Mouse (Mus musculus) lung, postnatal 36 days (tissue): Measurements from ENCODE around the gene Sufu.

Experiments
- DNase-seq: peaks from one replicate; pipeline ENCODE4 v3.0.0; 2022; ENCODE audit warnings: mixed read lengths

Sufu gene

DNA sequence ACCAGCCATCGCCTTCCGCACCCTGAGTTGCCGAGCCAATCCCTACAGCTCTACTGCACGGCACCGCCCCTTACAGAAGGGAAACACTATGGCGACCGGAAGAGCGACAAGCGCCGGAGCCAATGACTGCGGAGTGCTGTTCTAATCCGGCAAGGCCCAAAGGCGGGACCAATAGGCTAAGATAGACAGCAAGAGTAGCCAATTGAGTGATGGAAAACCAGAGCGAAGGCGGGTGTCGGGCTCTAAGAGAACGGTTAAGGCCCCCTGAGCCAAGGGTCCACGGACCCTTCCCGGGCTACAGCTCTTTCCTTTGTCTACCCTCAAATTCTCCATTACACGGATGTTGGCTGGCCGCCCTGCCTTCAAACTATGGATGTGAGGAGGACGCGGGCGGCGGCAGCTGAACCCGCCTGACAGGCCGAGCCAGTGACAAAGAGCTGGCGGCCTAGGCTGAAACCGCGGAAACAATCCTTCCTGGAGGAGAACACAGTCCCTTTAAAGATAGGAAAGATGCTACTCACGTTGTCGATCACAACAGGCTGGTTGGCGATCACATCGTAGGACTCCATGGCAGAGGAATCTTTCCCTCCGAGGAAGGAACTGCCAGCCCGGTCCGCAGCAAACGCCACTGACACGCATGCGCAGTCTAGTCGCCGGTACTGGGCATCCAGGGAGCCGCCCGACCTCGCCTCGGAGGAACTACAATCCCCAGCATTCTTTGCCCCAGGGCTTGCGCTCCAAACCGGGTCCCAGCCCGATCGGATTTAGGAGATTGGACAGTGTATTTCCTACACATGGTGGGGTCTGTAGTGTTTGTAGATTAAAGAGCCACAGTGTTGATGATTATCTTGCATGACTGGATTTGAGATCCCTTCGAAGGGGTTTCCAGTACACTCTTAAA is 1.3 kb upstream of the Sufu start, which contains the start of gene Actr1a:
Actr1a (minus strand) TSS at position 640 of the 901 bp plus-strand sequence.
- peak; percentile 99 for DNase-seq

DNA sequence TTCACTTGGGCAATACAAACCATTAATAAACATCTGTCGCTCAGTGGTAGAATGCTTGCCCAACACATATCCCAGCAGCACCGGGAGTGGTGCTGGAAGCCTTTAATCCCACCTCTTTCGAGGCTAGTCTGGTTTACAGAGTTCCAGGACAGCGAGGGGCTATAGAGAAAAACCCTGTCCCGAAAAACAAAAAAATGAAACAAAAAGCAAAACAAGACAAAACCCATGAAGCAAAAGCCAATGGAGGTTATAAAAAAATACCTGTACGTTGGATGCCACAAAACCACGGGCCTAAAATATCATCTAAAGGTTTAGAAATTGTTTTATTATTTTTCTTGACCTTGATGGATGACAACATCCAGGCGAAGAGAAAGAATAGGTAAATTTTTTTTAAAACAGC is 587 bp upstream of the Sufu start:
- DNase-seq: no peak

DNA sequence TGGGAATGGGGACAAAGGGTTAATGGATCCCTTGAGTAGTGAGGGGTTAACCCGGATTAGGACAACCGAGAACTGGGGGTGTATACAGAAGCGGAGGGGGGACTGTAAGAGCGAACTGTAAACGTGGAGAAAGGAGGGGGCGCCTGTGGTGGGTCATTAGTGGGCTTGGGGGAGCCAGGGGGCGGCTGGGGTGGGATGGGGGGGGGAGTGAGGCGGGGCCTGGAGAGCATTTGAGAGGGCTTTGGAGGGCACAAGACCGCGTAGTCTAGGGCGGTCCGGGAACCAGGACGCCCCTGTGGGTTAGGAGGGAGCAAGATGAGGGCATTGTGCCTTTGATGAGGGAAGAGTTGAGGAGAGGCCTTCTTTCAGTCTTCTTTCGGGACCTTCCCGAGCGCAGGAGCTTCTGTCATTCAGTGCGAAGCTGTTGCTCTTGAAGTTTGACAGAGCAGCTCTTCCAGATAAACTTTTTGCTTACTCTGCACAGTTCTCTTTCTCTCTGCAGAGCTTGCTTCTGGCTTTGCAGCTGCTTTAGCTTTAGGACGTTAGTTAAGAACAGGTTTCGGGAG is 823 bp downstream of the Sufu start:
- no peak for DNase-seq

DNA sequence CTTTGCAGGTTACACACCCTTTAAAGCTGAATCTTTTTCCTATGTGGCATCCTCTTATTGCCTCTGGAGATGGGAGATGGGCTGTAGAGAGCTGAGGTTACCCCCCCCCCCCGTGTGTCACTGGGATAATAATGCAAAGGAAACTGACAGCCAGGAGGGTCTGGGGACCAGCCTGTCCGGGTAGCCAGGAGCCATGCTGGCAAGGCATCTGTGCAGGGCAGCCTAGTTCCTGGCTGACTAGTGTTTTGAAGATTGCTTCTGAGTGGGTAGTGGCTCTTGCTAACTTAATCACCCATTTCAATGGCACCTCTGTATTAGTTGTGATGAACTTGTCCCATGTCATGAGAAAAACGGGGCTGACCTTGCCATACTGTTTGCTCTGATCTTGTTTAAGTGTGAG is 1.7 kb downstream of the Sufu start:
- no peak for DNase-seq

- no peak for DNase-seq
Measured at GRCm38 (mm10) chr19:46399372-46399771, 2.7 kb downstream of the Sufu start.

- peak; percentile 65 for DNase-seq
Measured at GRCm38 (mm10) chr19:46399886-46400285, 3.2 kb downstream of the Sufu start.

DNA sequence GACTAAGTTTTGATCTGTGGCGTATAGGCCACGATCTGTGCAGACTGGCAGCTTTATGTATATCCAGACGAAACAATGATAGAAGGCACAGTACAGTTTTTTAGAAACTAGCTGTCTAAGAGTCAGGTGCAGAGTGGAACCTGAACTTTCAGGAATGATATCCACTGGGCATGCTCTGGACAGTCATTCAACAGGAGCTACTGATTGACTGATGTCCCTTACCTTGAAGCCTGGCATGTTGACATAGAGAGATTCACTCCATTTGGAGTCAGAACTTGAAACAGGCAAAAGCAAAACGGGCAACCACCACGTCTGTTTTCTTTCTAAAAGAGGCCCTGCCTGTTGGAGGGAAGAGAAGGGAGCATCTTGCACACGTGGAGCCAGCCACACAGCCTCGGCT is 3.9 kb downstream of the Sufu start:
- DNase-seq: no peak

- DNase-seq: no peak
Measured at GRCm38 (mm10) chr19:46404030-46404429, 7.3 kb downstream of the Sufu start.

GRCm38 (mm10) chr19:46406592-46407386 is 10.1 kb downstream of the Sufu start:
- DNase-seq: no peak

GRCm38 (mm10) chr19:46409506-46409905 is 12.8 kb downstream of the Sufu start:
- DNase-seq: no peak

- DNase-seq: no peak
Measured at GRCm38 (mm10) chr19:46412056-46412805, 15.5 kb downstream of the Sufu start.

DNA sequence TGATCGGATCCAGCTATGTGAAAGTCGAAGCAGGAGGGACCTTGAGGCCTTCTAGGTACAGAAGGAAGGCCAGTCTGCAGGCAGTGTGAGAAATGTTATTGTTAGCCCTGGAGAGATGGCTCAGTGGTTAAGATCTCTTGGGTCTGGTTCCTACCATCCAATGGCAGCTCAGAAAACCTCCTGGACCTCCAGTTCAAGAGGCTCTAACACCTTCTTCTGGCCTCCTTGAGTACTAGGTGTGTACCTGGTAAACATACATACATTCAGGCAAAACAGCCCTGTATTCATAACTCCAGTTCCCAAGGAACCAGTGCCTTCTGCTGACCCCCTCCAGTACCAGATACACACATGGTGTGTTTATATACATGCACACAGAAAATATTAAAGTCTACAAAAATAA is 17.3 kb downstream of the Sufu start:
- DNase-seq: peak; percentile 54

GRCm38 (mm10) chr19:46414486-46414885 is 17.8 kb downstream of the Sufu start:
- no peak for DNase-seq

DNA sequence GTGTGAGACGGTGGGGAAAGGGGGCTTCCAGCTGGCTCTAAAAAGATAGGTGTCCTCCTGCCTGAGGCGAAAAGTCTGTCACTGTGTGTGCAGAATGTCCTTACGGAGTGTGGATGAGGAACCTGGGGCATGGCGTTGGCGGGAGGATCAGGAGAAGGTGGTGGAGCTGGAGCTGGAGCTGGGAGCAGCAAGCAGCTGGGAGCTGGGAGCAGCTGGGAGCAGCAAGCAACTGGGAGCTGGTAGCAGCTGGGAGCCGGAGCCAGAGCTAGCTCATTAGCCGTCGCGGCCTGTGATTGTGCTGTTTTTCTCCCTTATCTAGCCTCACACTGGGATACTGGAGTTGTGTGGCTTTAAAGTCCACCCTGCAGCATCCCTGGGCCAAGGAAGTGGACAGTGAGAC is 19.6 kb downstream of the Sufu start:
- no peak for DNase-seq

- DNase-seq: no peak
Measured at GRCm38 (mm10) chr19:46418051-46418450, 21.4 kb downstream of the Sufu start.

GRCm38 (mm10) chr19:46420410-46420809 is 23.7 kb downstream of the Sufu start:
- DNase-seq: no peak

GRCm38 (mm10) chr19:46422384-46423338 is 26.0 kb downstream of the Sufu start:
- no peak for DNase-seq

DNA sequence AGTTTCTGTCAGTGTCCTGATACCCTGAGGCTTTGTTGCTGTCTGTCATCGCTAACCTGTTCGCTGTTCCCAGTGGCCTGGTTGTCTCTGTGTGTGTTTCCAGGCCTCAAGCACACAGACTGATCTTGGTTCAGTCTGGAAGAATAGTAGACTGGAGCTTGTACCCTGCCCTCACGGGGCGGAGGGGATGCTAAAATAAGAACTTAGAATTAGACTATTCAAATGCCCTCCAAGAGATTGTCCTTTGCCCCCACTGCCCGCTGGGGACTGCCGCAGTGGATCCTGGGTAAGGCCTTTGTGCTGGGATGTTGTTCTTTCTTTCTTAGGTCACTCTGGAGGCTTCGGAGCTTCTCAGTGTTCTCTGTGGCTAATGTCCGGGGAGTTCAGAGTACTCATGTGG is 28.6 kb downstream of the Sufu start:
- no peak for DNase-seq

GRCm38 (mm10) chr19:46426488-46426887 is 29.8 kb downstream of the Sufu start:
- no peak for DNase-seq

- DNase-seq: no peak
Measured at GRCm38 (mm10) chr19:46429250-46429649, 32.6 kb downstream of the Sufu start.

DNA sequence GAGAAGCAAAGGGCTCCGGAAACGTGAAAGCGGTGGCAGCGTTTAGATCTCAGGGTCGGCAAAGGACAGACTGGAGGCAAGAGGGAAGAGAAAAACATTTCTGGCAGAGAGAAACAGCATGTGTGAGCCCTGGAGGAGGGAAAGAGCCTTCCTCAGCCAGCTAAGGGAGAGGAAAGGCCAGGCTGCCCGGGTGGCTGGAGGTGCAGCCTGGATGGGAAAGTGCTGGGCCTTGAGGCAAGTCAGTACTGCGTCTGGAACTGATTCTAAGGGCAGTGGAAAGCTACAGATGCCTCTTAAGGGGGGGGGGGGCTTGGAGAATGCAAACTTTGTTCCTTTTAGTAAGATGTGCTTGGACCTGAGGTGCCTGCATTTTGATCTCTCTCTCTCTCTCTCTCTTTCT is 37.0 kb downstream of the Sufu start:
- no peak for DNase-seq

GRCm38 (mm10) chr19:46434148-46434547 is 37.5 kb downstream of the Sufu start:
- no peak for DNase-seq
